Mouse (Mus musculus): Measurements from ENCODE around the gene Apbb2.

The Apbb2 gene

GRCm38 (mm10) chr5:66474153-66474552 is 144.4 kb downstream of the Apbb2 start:
- no peak for DNase-seq (ENCODE audit: low spot score)

- no peak for DNase-seq (ENCODE audit: low spot score)
Measured at GRCm38 (mm10) chr5:66473599-66473998, 145.0 kb downstream of the Apbb2 start.

- DNase-seq (ENCODE audit: low spot score), result no peak
Measured at GRCm38 (mm10) chr5:66470837-66471236, 147.7 kb downstream of the Apbb2 start.

GRCm38 (mm10) chr5:66469685-66470084 is 148.9 kb downstream of the Apbb2 start:
- DNase-seq (ENCODE audit: low spot score), result peak; percentile 50

- no peak for DNase-seq (ENCODE audit: low spot score)
Measured at GRCm38 (mm10) chr5:66468331-66469001, 150.1 kb downstream of the Apbb2 start.

GRCm38 (mm10) chr5:66462665-66463064 is 155.9 kb downstream of the Apbb2 start:
- no peak for DNase-seq (ENCODE audit: low spot score)

- no peak for DNase-seq (ENCODE audit: low spot score)
Measured at GRCm38 (mm10) chr5:66458851-66459250, 159.7 kb downstream of the Apbb2 start.

- no peak for DNase-seq (ENCODE audit: low spot score)
Measured at GRCm38 (mm10) chr5:66455271-66455670, 163.3 kb downstream of the Apbb2 start.

- DNase-seq (ENCODE audit: low spot score), result no peak
Measured at GRCm38 (mm10) chr5:66454826-66455225, 163.8 kb downstream of the Apbb2 start.

- DNase-seq (ENCODE audit: low spot score), result peak; percentile 7
Measured at GRCm38 (mm10) chr5:66453106-66453505, 165.5 kb downstream of the Apbb2 start.

GRCm38 (mm10) chr5:66451561-66451960 is 167.0 kb downstream of the Apbb2 start:
- DNase-seq (ENCODE audit: low spot score), result peak; percentile 24

- DNase-seq (ENCODE audit: low spot score), result no peak
Measured at GRCm38 (mm10) chr5:66445497-66445896, 173.1 kb downstream of the Apbb2 start.

GRCm38 (mm10) chr5:66442260-66442659 is 176.3 kb downstream of the Apbb2 start:
- DNase-seq (ENCODE audit: low spot score), result no peak

GRCm38 (mm10) chr5:66436791-66437246 is 181.8 kb downstream of the Apbb2 start:
- DNase-seq (ENCODE audit: low spot score), result no peak

GRCm38 (mm10) chr5:66435158-66435557 is 183.4 kb downstream of the Apbb2 start:
- DNase-seq (ENCODE audit: low spot score), result no peak

GRCm38 (mm10) chr5:66429076-66429475 is 189.5 kb downstream of the Apbb2 start:
- DNase-seq (ENCODE audit: low spot score), result no peak

- DNase-seq (ENCODE audit: low spot score), result no peak
Measured at GRCm38 (mm10) chr5:66428071-66428470, 190.5 kb downstream of the Apbb2 start.

- DNase-seq (ENCODE audit: low spot score), result peak; percentile 29
Measured at GRCm38 (mm10) chr5:66423909-66424308, 194.7 kb downstream of the Apbb2 start.

- DNase-seq (ENCODE audit: low spot score), result no peak
Measured at GRCm38 (mm10) chr5:66423466-66423865, 195.1 kb downstream of the Apbb2 start.

- no peak for DNase-seq (ENCODE audit: low spot score)
Measured at GRCm38 (mm10) chr5:66421954-66422353, 196.6 kb downstream of the Apbb2 start.

GRCm38 (mm10) chr5:66421230-66421629 is 197.4 kb downstream of the Apbb2 start:
- no peak for DNase-seq (ENCODE audit: low spot score)

GRCm38 (mm10) chr5:66420011-66420410 is 198.6 kb downstream of the Apbb2 start:
- no peak for DNase-seq (ENCODE audit: low spot score)

- DNase-seq (ENCODE audit: low spot score), result no peak
Measured at GRCm38 (mm10) chr5:66417289-66417688, 201.3 kb downstream of the Apbb2 start.

All from MN1 (cell line).